Mouse (Mus musculus) left cerebral cortex, adult 18-20 months (tissue): ENCODE measurements at regions not wholly inside any gene's neighbourhood (a gene's known extent, or its start where the extent isn't known, plus 50 kb on each side); places are given as distances from the start of the nearest gene placed in this dataset.

Experiments
- DNase-seq, 2 experiments: peaks; one replicate each; pipeline ENCODE4 v3.0.0; 2021 to 2022; ENCODE audit warnings: low spot score in 2 of 2, mixed read lengths in 1 of 2

- DNase-seq: no peak
Measured at GRCm38 (mm10) chr3:128002905-128003641, 106.9 kb upstream of the Fam241a start.

- peak; percentile 22 to 49 for DNase-seq
Measured at GRCm38 (mm10) chr3:128001924-128002501, 105.9 kb upstream of the Fam241a start.

GRCm38 (mm10) chr3:127995678-127996077 is 99.6 kb upstream of the Fam241a start:
- no peak for DNase-seq

- no peak for DNase-seq
Measured at GRCm38 (mm10) chr3:127987583-127987982, 91.5 kb upstream of the Fam241a start.

- no peak for DNase-seq
Measured at GRCm38 (mm10) chr3:127985165-127985564, 89.0 kb upstream of the Fam241a start.

GRCm38 (mm10) chr3:127977240-127977639 is 81.1 kb upstream of the Fam241a start:
- DNase-seq: no peak

GRCm38 (mm10) chr3:127970891-127971290 is 74.8 kb upstream of the Fam241a start:
- DNase-seq: peak; percentile 52 to 62

- DNase-seq: no peak
Measured at GRCm38 (mm10) chr3:127967170-127967569, 71.0 kb upstream of the Fam241a start.

- no peak for DNase-seq
Measured at GRCm38 (mm10) chr3:127966214-127966613, 70.1 kb upstream of the Fam241a start.

- DNase-seq: no peak
Measured at GRCm38 (mm10) chr3:127958919-127959684, 63.0 kb upstream of the Fam241a start.

- no peak for DNase-seq
Measured at GRCm38 (mm10) chr3:127954856-127955255, 58.7 kb upstream of the Fam241a start.

GRCm38 (mm10) chr3:127953610-127954009 is 57.5 kb upstream of the Fam241a start:
- DNase-seq: peak; percentile 8 to 18

- peak; percentile 36 to 63 for DNase-seq
Measured at GRCm38 (mm10) chr3:127948898-127949620, 52.9 kb upstream of the Fam241a start.

GRCm38 (mm10) chr3:127948326-127948725 is 52.2 kb upstream of the Fam241a start:
- no peak for DNase-seq
